Mouse (Mus musculus): Measurements from ENCODE around the gene Ccdc149. TPM values are rescaled to one million over a fixed set of nuclear protein-coding genes. Genes with fewer than 3 reads are reported as not detected.

Ccdc149 gene
- polyA plus RNA-seq, 1 experiment from 2014 or later, result 3.5 TPM

DNA sequence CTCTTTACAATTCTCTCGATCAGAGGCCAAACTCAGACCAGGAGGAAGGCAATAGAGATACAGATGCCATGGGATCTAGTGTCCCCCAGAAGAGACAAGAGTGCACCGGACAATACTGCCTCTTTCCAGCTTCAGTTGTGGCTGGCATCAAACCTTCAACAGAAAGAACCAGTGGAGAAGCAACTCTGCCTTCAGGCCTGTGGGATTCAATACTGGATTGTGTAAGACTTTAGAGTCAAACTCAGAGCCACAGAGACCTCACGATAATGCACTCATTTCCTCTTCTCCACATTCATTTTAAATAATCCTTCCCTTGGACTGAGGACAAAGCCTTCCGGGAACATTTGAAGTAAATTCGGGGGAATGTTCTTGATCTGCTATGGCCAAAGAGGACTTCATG is 118.6 kb downstream of the Ccdc149 start:
- TF ChIP-seq CTCF (IDR thresholded peaks at IDR 0.05; ENCODE audit: low read depth), result no peak
- WGBS, result 86% methylated on average over 5 of the region's 5 CpGs
- no peak for ATAC-seq (replicated peaks; ENCODE audit: low FRiP score, low read depth)

DNA sequence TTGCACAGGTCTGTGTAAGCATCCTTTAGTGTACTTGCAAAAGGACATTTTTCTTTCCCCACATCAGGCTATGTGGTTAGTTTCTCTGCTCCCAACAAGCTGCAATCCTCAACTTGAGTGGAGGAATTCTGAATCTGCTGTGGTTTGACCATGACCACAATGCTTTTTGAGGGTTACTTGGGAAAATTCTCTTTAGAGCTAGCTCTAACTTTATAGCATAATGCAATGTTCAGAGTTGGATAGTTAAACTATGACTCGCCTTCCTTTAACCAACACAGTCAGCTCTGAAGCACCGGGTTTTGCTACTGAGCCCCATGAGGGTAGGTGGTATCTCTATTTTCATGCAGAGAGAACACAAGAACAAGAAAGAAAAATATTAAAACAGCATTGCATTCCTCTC is 119.8 kb downstream of the Ccdc149 start:
- H3K4me2 ChIP-seq (ENCODE audit: low read length), result no peak overlapping the region
- WGBS, result 85% methylated on average over 2 of the region's 2 CpGs
- DNase-seq (ENCODE audit: low spot score), result no peak
- H3K9ac ChIP-seq (ENCODE audit: low read depth, low read length), result no peak overlapping the region
- TF ChIP-seq CTCF (IDR thresholded peaks at IDR 0.05; ENCODE audit: low read depth), result no peak
- H3K27me3 ChIP-seq (ENCODE audit: insufficient read depth, low read length), result no peaks in the 10 kb centered on the region
- no peaks in the 10 kb centered on the region for H3K9me3 ChIP-seq (replicated peaks; ENCODE audit: low read length)
- no peaks in the 10 kb centered on the region for H3K36me3 ChIP-seq (ENCODE audit: insufficient read depth, low read length)
- no peaks in the 10 kb centered on the region for H3K4me1 ChIP-seq (replicated peaks; ENCODE audit: insufficient read depth, low read length)
- H3K4me3 ChIP-seq (replicated peaks; ENCODE audit: low read depth, low read length), result no peak overlapping the region
- H3K27ac ChIP-seq, result no peak overlapping the region
- ATAC-seq (replicated peaks; ENCODE audit: low FRiP score, low read depth), result no peak

More for the DNA sequence above, 118.6 kb downstream of the Ccdc149 start:
- Histone ChIP-seq H3K9me3 (replicated peaks; ENCODE audit: low read length) (no peaks in the 10 kb centered on the region), H3K4me3 (replicated peaks; ENCODE audit: low read depth, low read length) (no peak overlapping the region), H3K36me3 (ENCODE audit: insufficient read depth, low read length) (no peaks in the 10 kb centered on the region), H3K4me1 (replicated peaks; ENCODE audit: insufficient read depth, low read length) (no peaks in the 10 kb centered on the region), H3K4me2 (ENCODE audit: low read length) (no peak overlapping the region), H3K27me3 (ENCODE audit: insufficient read depth, low read length) (no peaks in the 10 kb centered on the region), H3K27ac (no peak overlapping the region), H3K9ac (ENCODE audit: low read depth, low read length) (no peak overlapping the region)
- no peak for DNase-seq (ENCODE audit: low spot score)

GRCm38 (mm10) chr5:52350451-52350850 is 120.9 kb downstream of the Ccdc149 start:
- Histone ChIP-seq H3K27ac (no peak overlapping the region), H3K4me2 (ENCODE audit: low read length) (no peak overlapping the region), H3K27me3 (ENCODE audit: insufficient read depth, low read length) (no peaks in the 10 kb centered on the region), H3K4me3 (replicated peaks; ENCODE audit: low read depth, low read length) (no peak overlapping the region), H3K4me1 (replicated peaks; ENCODE audit: insufficient read depth, low read length) (no peaks in the 10 kb centered on the region), H3K9ac (ENCODE audit: low read depth, low read length) (no peak overlapping the region), H3K9me3 (replicated peaks; ENCODE audit: low read length) (no peaks in the 10 kb centered on the region), H3K36me3 (ENCODE audit: insufficient read depth, low read length) (no peaks in the 10 kb centered on the region)
- DNase-seq (ENCODE audit: low spot score) (no peak), ATAC-seq (replicated peaks; ENCODE audit: low FRiP score, low read depth) (no peak)
- no peak for TF ChIP-seq CTCF (IDR thresholded peaks at IDR 0.05; ENCODE audit: low read depth)
- 89% methylated on average over 2 of the region's 2 CpGs for WGBS

- no peaks in the 10 kb centered on the region for H3K36me3 ChIP-seq (ENCODE audit: insufficient read depth, low read length)
- 56% methylated on average over 2 of the region's 2 CpGs for WGBS
- no peak overlapping the region for H3K4me2 ChIP-seq (ENCODE audit: low read length)
- H3K9me3 ChIP-seq (replicated peaks; ENCODE audit: low read length), result no peaks in the 10 kb centered on the region
- no peak overlapping the region for H3K9ac ChIP-seq (ENCODE audit: low read depth, low read length)
- no peaks in the 10 kb centered on the region for H3K4me1 ChIP-seq (replicated peaks; ENCODE audit: insufficient read depth, low read length)
- no peak overlapping the region for H3K4me3 ChIP-seq (replicated peaks; ENCODE audit: low read depth, low read length)
- DNase-seq (ENCODE audit: low spot score) (no peak), ATAC-seq (replicated peaks; ENCODE audit: low FRiP score, low read depth) (no peak)
- no peak for TF ChIP-seq CTCF (IDR thresholded peaks at IDR 0.05; ENCODE audit: low read depth)
- no peaks in the 10 kb centered on the region for H3K27me3 ChIP-seq (ENCODE audit: insufficient read depth, low read length)
- H3K27ac ChIP-seq, result no peak overlapping the region
Observed at GRCm38 (mm10) chr5:52346890-52347289, 124.4 kb downstream of the Ccdc149 start.

DNA sequence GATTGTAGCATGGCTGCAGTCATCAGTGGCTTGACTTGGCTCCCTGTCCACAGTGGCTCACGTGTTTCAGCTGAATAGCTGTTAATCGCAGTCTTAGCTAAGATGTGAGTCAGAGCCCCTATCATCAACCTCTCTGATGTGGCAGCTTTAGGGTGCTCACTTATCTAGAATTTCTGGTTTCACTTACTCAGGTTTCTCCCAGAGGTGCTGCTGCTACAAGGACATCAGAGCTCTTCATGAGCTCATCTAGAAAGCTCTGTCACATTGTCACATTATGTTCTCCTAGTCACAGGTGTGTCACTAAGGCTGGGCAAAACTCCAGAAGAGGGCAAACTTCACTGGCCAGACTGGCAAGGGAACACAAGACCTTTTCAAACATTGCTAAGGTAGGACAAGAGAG is 132.2 kb downstream of the Ccdc149 start:
- WGBS, result 71% methylated on average over 2 of the region's 2 CpGs
- no peak for ATAC-seq (replicated peaks; ENCODE audit: low FRiP score, low read depth)
- Histone ChIP-seq H3K27ac (no peak overlapping the region), H3K4me3 (replicated peaks; ENCODE audit: low read depth, low read length) (no peak overlapping the region), H3K4me1 (replicated peaks; ENCODE audit: insufficient read depth, low read length) (no peaks in the 10 kb centered on the region), H3K36me3 (ENCODE audit: insufficient read depth, low read length) (no peaks in the 10 kb centered on the region), H3K27me3 (ENCODE audit: insufficient read depth, low read length) (no peaks in the 10 kb centered on the region), H3K9me3 (replicated peaks; ENCODE audit: low read length) (no peaks in the 10 kb centered on the region), H3K4me2 (ENCODE audit: low read length) (no peak overlapping the region), H3K9ac (ENCODE audit: low read depth, low read length) (no peak overlapping the region)
- TF ChIP-seq CTCF (IDR thresholded peaks at IDR 0.05; ENCODE audit: low read depth), result no peak
- no peak for DNase-seq (ENCODE audit: low spot score)

- H3K27me3 ChIP-seq (ENCODE audit: insufficient read depth, low read length), result no peaks in the 10 kb centered on the region
- H3K36me3 ChIP-seq (ENCODE audit: insufficient read depth, low read length), result no peaks in the 10 kb centered on the region
- WGBS, result 64% methylated on average over 3 of the region's 3 CpGs
- no peak for DNase-seq (ENCODE audit: low spot score)
- H3K9me3 ChIP-seq (replicated peaks; ENCODE audit: low read length), result no peaks in the 10 kb centered on the region
- no peak for TF ChIP-seq CTCF (IDR thresholded peaks at IDR 0.05; ENCODE audit: low read depth)
- H3K9ac ChIP-seq (ENCODE audit: low read depth, low read length), result no peak overlapping the region
- H3K27ac ChIP-seq, result no peak overlapping the region
- H3K4me3 ChIP-seq (replicated peaks; ENCODE audit: low read depth, low read length), result no peak overlapping the region
- no peaks in the 10 kb centered on the region for H3K4me1 ChIP-seq (replicated peaks; ENCODE audit: insufficient read depth, low read length)
- no peak overlapping the region for H3K4me2 ChIP-seq (ENCODE audit: low read length)
- ATAC-seq (replicated peaks; ENCODE audit: low FRiP score, low read depth), result no peak
Observed at GRCm38 (mm10) chr5:52335590-52335989, 135.7 kb downstream of the Ccdc149 start.

GRCm38 (mm10) chr5:52332120-52332519 is 139.2 kb downstream of the Ccdc149 start:
- ATAC-seq (replicated peaks; ENCODE audit: low FRiP score, low read depth) (no peak), DNase-seq (ENCODE audit: low spot score) (no peak)
- WGBS, result 50% methylated on average over 8 of the region's 8 CpGs
- TF ChIP-seq CTCF (IDR thresholded peaks at IDR 0.05; ENCODE audit: low read depth), result no peak
- no peak overlapping the region for H3K27ac ChIP-seq
- no peaks in the 10 kb centered on the region for H3K27me3 ChIP-seq (ENCODE audit: insufficient read depth, low read length)
- no peak overlapping the region for H3K4me3 ChIP-seq (replicated peaks; ENCODE audit: low read depth, low read length)
- H3K4me2 ChIP-seq (ENCODE audit: low read length), result no peak overlapping the region
- H3K9me3 ChIP-seq (replicated peaks; ENCODE audit: low read length), result no peaks in the 10 kb centered on the region
- H3K36me3 ChIP-seq (ENCODE audit: insufficient read depth, low read length), result no peaks in the 10 kb centered on the region
- no peaks in the 10 kb centered on the region for H3K4me1 ChIP-seq (replicated peaks; ENCODE audit: insufficient read depth, low read length)
- no peak overlapping the region for H3K9ac ChIP-seq (ENCODE audit: low read depth, low read length)

Other genes starting within 250 kb of the Ccdc149 start
- gene Sod3, start 107.7 kb downstream of the Ccdc149 start, polyA plus RNA-seq (2015; fragmentation: Nextera tagmentation; extraction: Ambion mirVana), result 70.5 and 71.0 TPM in 2 replicates
- gene Lgi2, start 94.9 kb upstream of the Ccdc149 start, polyA plus RNA-seq (2015; fragmentation: Nextera tagmentation; extraction: Ambion mirVana), result 3.8 and 4.2 TPM in 2 replicates
- gene Sepsecs, start 198.2 kb upstream of the Ccdc149 start, polyA plus RNA-seq (2015; fragmentation: Nextera tagmentation; extraction: Ambion mirVana), result 8.5 and 10.2 TPM in 2 replicates

All from kidney, postnatal 0 days (tissue).